Mouse (Mus musculus): ENCODE data around the gene Slc30a5.
"Not testable (repeated sequence)": the region's sequence is repeated elsewhere in the genome, so short reads cannot be mapped to it uniquely, and the experiment has no call there.

The Slc30a5 gene

GRCm38 (mm10) chr13:100832741-100833639 lies at the start of gene Slc30a5:
TSS of gene Slc30a5 (minus strand) at chr13:100833427.
- 0 out of 2 replicates have a peak, but pooled peaks cover 5% of the 10 kb centered on the region for H3K36me3 ChIP-seq (ENCODE audit: control insufficient read depth, insufficient read depth, low read length, poor library complexity, severe bottlenecking)
- H3K27me3 ChIP-seq (ENCODE audit: control insufficient read depth, insufficient read depth, low read length, poor library complexity, severe bottlenecking) = no peaks in the 10 kb centered on the region

DNA sequence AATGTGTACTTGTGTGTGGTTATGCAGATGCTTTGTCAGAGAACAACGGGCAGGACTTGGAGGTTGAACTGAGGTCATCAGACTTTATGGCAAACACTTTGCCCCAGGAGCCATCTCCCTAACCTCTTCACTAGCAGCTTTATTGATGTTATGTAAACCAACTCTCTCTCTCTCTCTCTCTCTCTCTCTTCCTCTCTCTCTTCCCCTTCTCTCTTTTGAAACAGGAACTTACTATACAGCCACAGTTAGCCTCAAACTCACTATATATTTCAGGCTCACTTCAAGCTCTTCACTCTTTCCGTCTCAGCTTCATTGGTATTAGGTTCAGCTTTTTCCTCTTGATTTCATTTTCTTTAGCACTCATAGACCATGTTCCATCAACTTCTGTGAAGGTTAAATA lies 48.7 kb upstream of the Slc30a5 start:
- H3K36me3 ChIP-seq (ENCODE audit: control insufficient read depth, insufficient read depth, low read length, poor library complexity, severe bottlenecking) = no peaks in the 10 kb centered on the region
- H3K27me3 ChIP-seq (ENCODE audit: control insufficient read depth, insufficient read depth, low read length, poor library complexity, severe bottlenecking) = no peaks in the 10 kb centered on the region
- DNase-seq (ENCODE audit: low read depth, low spot score) = peak; percentile 54

More at GRCm38 (mm10) chr13:100832741-100833639, at the start of gene Slc30a5:
- DNase-seq (ENCODE audit: low read depth, low spot score) = peak; percentile 100

DNA sequence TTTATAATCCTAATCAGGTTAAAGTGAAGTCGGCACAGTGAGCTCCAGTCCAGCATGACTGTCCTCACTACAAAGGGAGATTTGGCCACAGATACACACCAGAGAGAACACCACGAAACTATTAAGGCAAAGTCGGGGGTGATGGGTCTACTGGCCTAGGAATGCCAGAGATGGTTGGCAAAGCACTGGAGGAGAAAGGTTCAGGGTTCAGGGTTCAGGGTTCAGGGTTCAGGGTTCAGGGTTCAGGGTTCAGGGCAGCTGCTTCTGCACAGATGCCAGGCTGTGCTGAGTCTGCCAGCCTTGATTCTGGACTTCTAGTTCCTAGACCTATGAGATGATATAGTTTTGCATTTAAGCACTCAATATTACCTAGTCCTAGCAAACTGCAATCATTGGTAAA lies 46.6 kb upstream of the Slc30a5 start:
- H3K36me3 ChIP-seq (ENCODE audit: control insufficient read depth, insufficient read depth, low read length, poor library complexity, severe bottlenecking) = no peaks in the 10 kb centered on the region
- no peaks in the 10 kb centered on the region for H3K27me3 ChIP-seq (ENCODE audit: control insufficient read depth, insufficient read depth, low read length, poor library complexity, severe bottlenecking)
- DNase-seq (ENCODE audit: low read depth, low spot score) = no peak

DNA sequence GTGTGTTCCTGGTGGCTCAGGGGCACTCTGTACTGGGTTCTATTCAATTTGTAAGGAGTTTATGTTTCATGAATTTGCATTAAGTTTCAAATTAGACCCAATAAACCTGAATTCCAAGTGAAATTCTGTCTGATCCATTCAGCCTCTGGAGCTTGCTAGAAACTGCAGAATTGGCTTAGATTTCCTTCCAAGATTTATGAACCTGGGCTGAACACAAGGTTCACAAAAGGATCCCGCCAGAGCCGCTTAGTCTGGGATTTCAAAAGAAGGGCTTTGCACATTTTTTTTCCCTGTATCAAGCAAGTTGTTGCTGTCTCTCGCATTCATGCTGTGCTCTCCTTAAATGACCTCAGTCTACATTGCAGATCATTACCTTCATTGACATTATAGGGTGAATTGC lies 46.1 kb upstream of the Slc30a5 start:
- H3K27me3 ChIP-seq (ENCODE audit: control insufficient read depth, insufficient read depth, low read length, poor library complexity, severe bottlenecking) = no peaks in the 10 kb centered on the region

GRCm38 (mm10) chr13:100878264-100878663 lies 45.0 kb upstream of the Slc30a5 start:
- DNase-seq (ENCODE audit: low read depth, low spot score) = no peak
- Histone ChIP-seq H3K36me3 (ENCODE audit: control insufficient read depth, insufficient read depth, low read length, poor library complexity, severe bottlenecking) (no peaks in the 10 kb centered on the region), H3K27me3 (ENCODE audit: control insufficient read depth, insufficient read depth, low read length, poor library complexity, severe bottlenecking) (no peaks in the 10 kb centered on the region)

More for the DNA sequence above, 46.1 kb upstream of the Slc30a5 start:
- no peak for DNase-seq (ENCODE audit: low read depth, low spot score)
- no peaks in the 10 kb centered on the region for H3K36me3 ChIP-seq (ENCODE audit: control insufficient read depth, insufficient read depth, low read length, poor library complexity, severe bottlenecking)

DNA sequence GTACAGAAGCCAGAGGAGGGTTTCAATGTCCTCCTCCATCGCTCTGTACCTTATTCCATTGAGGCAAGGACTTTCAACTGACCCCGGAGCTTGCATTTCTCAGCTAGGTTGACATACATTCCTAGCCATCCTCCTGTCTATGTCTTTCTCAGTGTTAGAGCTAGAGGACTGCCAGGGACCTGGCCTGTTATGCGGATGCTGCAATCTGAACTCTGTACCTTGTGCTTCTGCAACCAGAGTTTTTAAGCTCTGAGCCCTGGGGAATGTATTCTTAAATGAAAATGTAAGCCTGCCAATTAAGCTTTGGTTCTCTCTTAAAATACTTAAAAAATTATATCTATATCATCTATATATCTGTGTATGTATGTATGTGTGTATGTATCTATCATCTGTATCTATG lies 44.5 kb upstream of the Slc30a5 start:
- Histone ChIP-seq H3K36me3 (ENCODE audit: control insufficient read depth, insufficient read depth, low read length, poor library complexity, severe bottlenecking) (no peaks in the 10 kb centered on the region), H3K27me3 (ENCODE audit: control insufficient read depth, insufficient read depth, low read length, poor library complexity, severe bottlenecking) (no peaks in the 10 kb centered on the region)
- no peak for DNase-seq (ENCODE audit: low read depth, low spot score)

GRCm38 (mm10) chr13:100875103-100875502 lies 41.9 kb upstream of the Slc30a5 start:
- Histone ChIP-seq H3K36me3 (ENCODE audit: control insufficient read depth, insufficient read depth, low read length, poor library complexity, severe bottlenecking) (no peaks in the 10 kb centered on the region), H3K27me3 (ENCODE audit: control insufficient read depth, insufficient read depth, low read length, poor library complexity, severe bottlenecking) (no peaks in the 10 kb centered on the region)
- peak; percentile 13 for DNase-seq (ENCODE audit: low read depth, low spot score)

- Histone ChIP-seq H3K27me3 (ENCODE audit: control insufficient read depth, insufficient read depth, low read length, poor library complexity, severe bottlenecking) (no peaks in the 10 kb centered on the region), H3K36me3 (ENCODE audit: control insufficient read depth, insufficient read depth, low read length, poor library complexity, severe bottlenecking) (no peaks in the 10 kb centered on the region)
- DNase-seq (ENCODE audit: low read depth, low spot score) = no peak
Observed at GRCm38 (mm10) chr13:100874588-100874987, 41.4 kb upstream of the Slc30a5 start.

GRCm38 (mm10) chr13:100873530-100873929 lies 40.3 kb upstream of the Slc30a5 start:
- H3K36me3 ChIP-seq (ENCODE audit: control insufficient read depth, insufficient read depth, low read length, poor library complexity, severe bottlenecking) = no peaks in the 10 kb centered on the region
- peak; percentile 48 for DNase-seq (ENCODE audit: low read depth, low spot score)
- no peaks in the 10 kb centered on the region for H3K27me3 ChIP-seq (ENCODE audit: control insufficient read depth, insufficient read depth, low read length, poor library complexity, severe bottlenecking)

GRCm38 (mm10) chr13:100871445-100872171 lies 38.4 kb upstream of the Slc30a5 start:
- no peak for DNase-seq (ENCODE audit: low read depth, low spot score)

DNA sequence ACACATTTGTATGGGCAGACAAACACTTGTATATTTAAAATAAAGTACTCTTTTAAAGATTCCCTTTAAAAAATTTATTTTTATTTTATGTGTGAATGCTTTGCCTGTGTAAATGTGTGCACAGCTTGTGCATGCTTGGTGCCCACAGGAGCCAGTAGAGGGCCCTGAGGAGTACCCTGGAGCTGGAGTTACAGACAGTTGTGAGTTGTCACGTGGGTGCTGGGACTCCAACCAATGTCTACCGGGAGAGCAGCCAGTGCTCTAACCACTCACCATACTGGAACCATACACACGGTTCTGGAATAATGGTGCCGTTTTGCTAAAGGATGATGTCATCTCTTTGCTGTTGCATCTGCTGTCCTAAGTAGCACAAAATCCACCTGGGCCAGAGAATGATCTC lies 36.6 kb upstream of the Slc30a5 start:
- no peak for DNase-seq (ENCODE audit: low read depth, low spot score)
- H3K27me3 ChIP-seq (ENCODE audit: control insufficient read depth, insufficient read depth, low read length, poor library complexity, severe bottlenecking) = no peaks in the 10 kb centered on the region
- no peaks in the 10 kb centered on the region for H3K36me3 ChIP-seq (ENCODE audit: control insufficient read depth, insufficient read depth, low read length, poor library complexity, severe bottlenecking)

More at GRCm38 (mm10) chr13:100871445-100872171, 38.4 kb upstream of the Slc30a5 start:
- Histone ChIP-seq H3K27me3 (ENCODE audit: control insufficient read depth, insufficient read depth, low read length, poor library complexity, severe bottlenecking) (no peaks in the 10 kb centered on the region), H3K36me3 (ENCODE audit: control insufficient read depth, insufficient read depth, low read length, poor library complexity, severe bottlenecking) (no peaks in the 10 kb centered on the region)

DNA sequence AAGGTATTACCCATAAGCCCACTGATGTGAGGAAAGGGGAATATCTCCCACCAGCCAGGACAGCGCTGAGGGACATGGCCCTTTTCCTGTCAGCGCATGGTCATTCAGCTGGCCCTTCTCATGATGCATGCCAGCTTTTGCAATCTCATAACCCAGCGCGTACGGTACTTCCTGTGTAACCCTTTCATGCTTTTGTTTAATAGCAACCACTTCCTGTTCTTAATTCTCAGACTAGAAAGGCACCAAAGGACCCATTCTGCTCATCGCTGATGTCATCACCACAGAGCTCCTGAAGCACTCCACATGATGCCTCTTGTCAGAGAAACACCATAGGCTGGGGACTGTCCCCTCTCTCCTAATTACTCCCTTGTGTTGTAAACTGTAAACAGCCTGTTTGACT lies 33.1 kb upstream of the Slc30a5 start:
- DNase-seq (ENCODE audit: low read depth, low spot score) = peak; percentile 83
- H3K27me3 ChIP-seq (ENCODE audit: control insufficient read depth, insufficient read depth, low read length, poor library complexity, severe bottlenecking) = no peaks in the 10 kb centered on the region
- H3K36me3 ChIP-seq (ENCODE audit: control insufficient read depth, insufficient read depth, low read length, poor library complexity, severe bottlenecking) = no peaks in the 10 kb centered on the region

GRCm38 (mm10) chr13:100865744-100866143 lies 32.5 kb upstream of the Slc30a5 start:
- no peaks in the 10 kb centered on the region for H3K27me3 ChIP-seq (ENCODE audit: control insufficient read depth, insufficient read depth, low read length, poor library complexity, severe bottlenecking)
- no peak for DNase-seq (ENCODE audit: low read depth, low spot score)
- H3K36me3 ChIP-seq (ENCODE audit: control insufficient read depth, insufficient read depth, low read length, poor library complexity, severe bottlenecking) = no peaks in the 10 kb centered on the region

DNA sequence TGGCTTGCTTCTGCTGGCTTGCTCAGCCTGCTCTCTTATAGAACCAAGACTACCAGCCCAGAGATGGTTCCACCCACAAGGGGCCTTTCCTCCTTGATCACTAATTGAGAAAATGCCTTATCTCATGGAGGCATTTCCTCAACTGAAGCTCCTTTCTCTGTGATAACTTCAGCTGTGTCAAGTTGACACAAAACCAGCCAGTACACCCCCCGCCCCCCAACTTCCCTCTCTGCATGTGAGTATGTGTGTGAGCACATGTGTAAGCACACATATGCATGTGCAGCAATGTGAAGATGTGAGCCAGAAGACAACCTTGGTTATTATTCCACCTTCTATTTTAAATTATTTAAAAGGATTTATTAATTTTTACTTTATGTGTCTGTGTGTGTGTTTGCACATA lies 30.7 kb upstream of the Slc30a5 start:
- not testable (repeated sequence) for H3K36me3 ChIP-seq (ENCODE audit: control insufficient read depth, insufficient read depth, low read length, poor library complexity, severe bottlenecking); H3K27me3 ChIP-seq (ENCODE audit: control insufficient read depth, insufficient read depth, low read length, poor library complexity, severe bottlenecking); DNase-seq (ENCODE audit: low read depth, low spot score)

DNA sequence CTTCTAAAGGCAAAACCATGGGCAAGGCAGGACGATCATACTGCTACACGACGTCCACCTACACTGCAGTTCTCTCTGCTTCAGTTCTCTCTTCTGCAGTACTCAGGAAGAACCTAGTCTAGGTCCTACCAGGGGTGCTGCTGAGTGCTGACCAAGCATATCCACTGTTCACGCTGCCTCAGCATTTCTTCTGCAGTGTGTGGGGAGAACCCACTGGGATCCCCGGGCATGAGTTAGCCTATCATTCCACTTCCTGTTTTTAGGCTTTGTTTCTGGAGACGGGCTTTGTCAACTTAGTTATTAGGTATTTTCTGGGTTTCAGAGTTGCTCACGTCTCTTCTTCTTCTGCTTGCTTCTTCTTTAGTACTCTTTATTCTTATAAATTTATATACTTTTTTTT lies 25.9 kb upstream of the Slc30a5 start:
- DNase-seq (ENCODE audit: low read depth, low spot score) = no peak
- H3K36me3 ChIP-seq (ENCODE audit: control insufficient read depth, insufficient read depth, low read length, poor library complexity, severe bottlenecking) = no peaks in the 10 kb centered on the region
- H3K27me3 ChIP-seq (ENCODE audit: control insufficient read depth, insufficient read depth, low read length, poor library complexity, severe bottlenecking) = no peaks in the 10 kb centered on the region

Data from splenic B cell, adult 2 months (primary cell).